Mouse (Mus musculus) embryonic facial prominence, embryonic 15.5 days (tissue): ENCODE results near the gene Flt3. TPM values are rescaled to one million over a fixed set of nuclear protein-coding genes. Genes with fewer than 3 reads are reported as not detected.

ENCODE experiments used
- ATAC-seq: fragments of 200-750 bp; cut with Nextera tagmentation; 2 replicates; pipeline ENCODE4 v1.8.0; 2017; ENCODE audit warnings: low read depth, moderate TSS enrichment; ENCODE audit not compliant: insufficient number of reproducible peaks, low FRiP score, low TSS enrichment
- H3K27ac ChIP-seq: fragments of 300-500 bp; sonication (generic); replicated peaks from 2 replicates; pipeline ENCODE4 v1.5.1; 2015; ENCODE audit warnings: mild to moderate bottlenecking, inconsistent platforms
- H3K27me3 ChIP-seq: fragments of 300-500 bp; sonication (generic); 2 replicates; pipeline ENCODE4 v1.6.1; 2015; ENCODE audit warnings: inconsistent platforms
- H3K36me3 ChIP-seq: fragments of 300-500 bp; sonication (generic); 2 replicates; pipeline ENCODE4 v1.6.1; 2015; ENCODE audit warnings: mild to moderate bottlenecking, inconsistent platforms
- H3K4me1 ChIP-seq: fragments of 300-500 bp; sonication (generic); 2 replicates; pipeline ENCODE4 v1.6.1; 2015; ENCODE audit warnings: inconsistent platforms
- H3K4me2 ChIP-seq: fragments of 300-500 bp; sonication (generic); replicated peaks from 2 replicates; pipeline ENCODE4 v1.6.1; 2015; ENCODE audit warnings: mild to moderate bottlenecking, inconsistent platforms
- H3K4me3 ChIP-seq: fragments of 300-500 bp; sonication (generic); replicated peaks from 2 replicates; pipeline ENCODE4 v1.5.1; 2015; ENCODE audit warnings: mild to moderate bottlenecking, inconsistent platforms
- H3K9ac ChIP-seq: fragments of 300-500 bp; sonication (generic); 2 replicates; pipeline ENCODE4 v1.6.1; 2015; ENCODE audit warnings: inconsistent platforms
- H3K9me3 ChIP-seq: fragments of 300-500 bp; sonication (generic); replicated peaks from 2 replicates; pipeline ENCODE4 v1.6.1; 2016; ENCODE audit warnings: inconsistent platforms
- WGBS: fragments of 180-500 bp; shearing (Covaris S2); methylation state at CpG from one replicate; pipeline ENCODE4 v1.1.7; 2015; 5-methylcytosine and 5-hydroxymethylcytosine counted together
- polyA plus RNA-seq: library from polyadenylated mRNA; unstranded; fragments of >200 nt; fragmentation: Nextera tagmentation; extraction: Ambion mirVana; gene quantifications from 2 replicates; pipeline ENCODE4 v1.2.1, GENCODE M21; 2015

The Flt3 gene
- polyA plus RNA-seq, 1 experiment from 2014 or later: 0.12 TPM

GRCm38 (mm10) chr5:147435224-147435623, 34.9 kb upstream of the Flt3 start:
- no peak overlapping the region; the same call in 1 of the 2 replicates for H3K27ac ChIP-seq
- no peak overlapping the region for H3K9ac ChIP-seq
- 47% methylated on average over 4 of the region's 4 CpGs for WGBS
- ATAC-seq: no peak
- no peak overlapping the region for H3K4me3 ChIP-seq
- no peaks in the 10 kb centered on the region for H3K27me3 ChIP-seq
- no peaks in the 10 kb centered on the region for H3K9me3 ChIP-seq
- no peak overlapping the region for H3K4me2 ChIP-seq
- peaks cover 3% of the 10 kb centered on the region; the same call in 1 of the 2 replicates for H3K36me3 ChIP-seq
- peaks cover 48% of the 10 kb centered on the region for H3K4me1 ChIP-seq

DNA sequence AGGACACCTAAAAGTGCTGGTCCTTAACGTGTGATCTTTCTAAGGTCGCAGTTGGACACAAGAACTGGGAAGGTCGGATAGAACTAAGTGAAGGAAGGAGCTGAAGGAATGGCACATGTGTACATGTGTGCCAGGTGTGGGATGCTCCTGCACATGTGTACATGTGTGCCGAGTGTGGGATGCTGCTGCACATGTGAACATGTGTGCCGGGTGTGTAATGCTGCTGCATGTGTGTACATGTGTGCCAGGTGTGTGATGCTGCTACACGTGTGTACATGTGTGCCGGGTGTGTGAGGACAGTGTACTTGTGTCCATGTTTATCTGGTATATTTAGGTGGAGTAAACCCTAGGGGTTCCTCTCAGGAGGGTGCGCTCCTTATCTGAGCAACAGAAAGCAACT, 32.6 kb upstream of the Flt3 start:
- WGBS: 82% methylated on average over 8 of the region's 8 CpGs
- Histone ChIP-seq H3K9me3 (no peaks in the 10 kb centered on the region), H3K27me3 (no peaks in the 10 kb centered on the region), H3K4me3 (no peak overlapping the region), H3K36me3 (peaks cover 3% of the 10 kb centered on the region; the same call in 1 of the 2 replicates), H3K9ac (no peak overlapping the region), H3K4me1 (peaks cover 48% of the 10 kb centered on the region), H3K4me2 (no peak overlapping the region), H3K27ac (no peak overlapping the region)
- ATAC-seq: no peak

DNA sequence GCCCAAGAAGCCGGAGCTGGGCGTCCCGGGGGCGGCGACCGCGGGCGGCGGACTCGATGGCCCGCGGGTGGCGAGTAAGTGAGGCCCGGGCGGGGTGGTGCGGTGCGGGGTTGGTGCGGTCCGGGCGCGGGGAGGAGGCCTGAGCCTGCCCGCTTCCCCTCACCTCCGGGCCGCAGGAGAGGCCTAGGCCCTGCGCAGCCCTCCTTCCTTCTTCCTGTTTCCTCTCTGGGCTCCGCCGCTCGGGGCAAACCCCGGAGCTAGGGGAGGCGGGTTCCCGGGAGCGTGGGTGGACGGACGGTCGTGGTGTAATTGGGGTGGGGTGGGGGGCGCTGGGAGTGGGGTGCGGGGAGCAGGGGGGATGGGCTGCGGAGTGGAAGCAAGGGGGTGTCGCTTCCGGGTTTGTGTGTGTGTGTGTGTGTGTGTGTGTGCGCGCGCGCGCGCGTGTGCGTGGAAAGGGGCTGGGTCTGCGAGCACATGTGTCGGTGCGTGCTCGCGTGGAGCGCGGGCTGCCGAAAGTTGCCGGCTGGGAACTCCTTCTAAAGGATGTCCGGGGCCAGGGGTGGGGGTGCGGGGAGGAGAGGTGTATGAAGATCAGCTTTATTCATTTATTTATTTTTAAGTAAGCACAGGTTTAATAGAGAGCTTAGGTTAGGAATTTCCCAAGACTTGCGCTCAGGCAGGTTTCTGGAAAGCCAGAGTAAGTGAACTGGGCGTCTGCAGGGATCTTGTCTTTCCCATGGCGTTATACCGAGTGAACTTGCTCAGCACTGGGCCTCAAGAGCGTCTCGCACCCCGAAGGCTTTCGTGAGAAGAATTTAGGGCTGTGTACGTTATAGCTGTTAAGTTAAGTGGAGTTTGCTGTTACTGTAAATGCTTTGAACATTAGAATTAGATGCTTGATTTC, 30.9 kb upstream of the Flt3 start:
- no peaks in the 10 kb centered on the region for H3K9me3 ChIP-seq
- H3K4me2 ChIP-seq: peak overlapping the region; percentile 62
- peaks cover 37% of the 10 kb centered on the region for H3K4me1 ChIP-seq
- peaks cover 3% of the 10 kb centered on the region; the same call in 1 of the 2 replicates for H3K36me3 ChIP-seq
- ATAC-seq: peak; percentile 61
- no peaks in the 10 kb centered on the region for H3K27me3 ChIP-seq
- H3K27ac ChIP-seq: peak overlapping the region; percentile 99
- peak overlapping the region; percentile 98 for H3K9ac ChIP-seq
- peak overlapping the region; percentile 97 for H3K4me3 ChIP-seq
- WGBS: under 1% methylated on average over 43 of the region's 68 CpGs

DNA sequence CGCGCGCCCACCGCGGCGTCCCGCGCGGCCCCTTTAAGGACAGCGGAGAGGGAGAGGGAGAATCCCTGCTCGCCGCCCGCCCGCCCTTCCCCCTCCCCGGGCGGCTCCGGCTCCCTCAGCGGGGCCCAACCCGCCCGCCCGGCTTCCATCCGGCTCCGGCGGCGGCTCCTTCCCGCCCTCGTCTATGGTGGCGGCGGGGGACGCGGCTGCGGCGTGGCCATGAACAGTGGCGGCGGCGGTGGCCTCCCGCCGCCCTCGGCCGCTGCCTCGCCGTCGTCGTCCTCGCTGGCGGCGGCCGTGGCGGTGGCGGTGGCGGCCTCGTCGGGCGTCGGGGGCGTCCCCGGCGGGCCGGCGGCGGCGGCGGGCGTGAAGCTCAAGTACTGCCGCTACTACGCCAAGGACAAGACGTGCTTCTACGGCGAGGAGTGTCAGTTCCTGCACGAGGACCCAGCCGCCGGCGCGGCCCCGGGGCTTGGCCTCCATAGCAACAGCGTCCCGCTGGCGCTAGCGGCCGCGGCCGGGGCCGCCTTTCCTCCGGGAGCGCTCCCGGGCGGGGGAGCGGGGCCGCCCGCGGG, 30.2 kb upstream of the Flt3 start:
- WGBS: under 1% methylated on average over 61 of the region's 91 CpGs
- Histone ChIP-seq H3K9ac (peak overlapping the region; percentile 98), H3K27me3 (no peaks in the 10 kb centered on the region), H3K36me3 (peaks cover 3% of the 10 kb centered on the region; the same call in 1 of the 2 replicates), H3K9me3 (no peaks in the 10 kb centered on the region), H3K4me2 (peak overlapping the region; percentile 62), H3K4me3 (peak overlapping the region; percentile 97), H3K4me1 (peaks cover 30% of the 10 kb centered on the region), H3K27ac (peak overlapping the region; percentile 99)
- peak; percentile 86 for ATAC-seq

DNA sequence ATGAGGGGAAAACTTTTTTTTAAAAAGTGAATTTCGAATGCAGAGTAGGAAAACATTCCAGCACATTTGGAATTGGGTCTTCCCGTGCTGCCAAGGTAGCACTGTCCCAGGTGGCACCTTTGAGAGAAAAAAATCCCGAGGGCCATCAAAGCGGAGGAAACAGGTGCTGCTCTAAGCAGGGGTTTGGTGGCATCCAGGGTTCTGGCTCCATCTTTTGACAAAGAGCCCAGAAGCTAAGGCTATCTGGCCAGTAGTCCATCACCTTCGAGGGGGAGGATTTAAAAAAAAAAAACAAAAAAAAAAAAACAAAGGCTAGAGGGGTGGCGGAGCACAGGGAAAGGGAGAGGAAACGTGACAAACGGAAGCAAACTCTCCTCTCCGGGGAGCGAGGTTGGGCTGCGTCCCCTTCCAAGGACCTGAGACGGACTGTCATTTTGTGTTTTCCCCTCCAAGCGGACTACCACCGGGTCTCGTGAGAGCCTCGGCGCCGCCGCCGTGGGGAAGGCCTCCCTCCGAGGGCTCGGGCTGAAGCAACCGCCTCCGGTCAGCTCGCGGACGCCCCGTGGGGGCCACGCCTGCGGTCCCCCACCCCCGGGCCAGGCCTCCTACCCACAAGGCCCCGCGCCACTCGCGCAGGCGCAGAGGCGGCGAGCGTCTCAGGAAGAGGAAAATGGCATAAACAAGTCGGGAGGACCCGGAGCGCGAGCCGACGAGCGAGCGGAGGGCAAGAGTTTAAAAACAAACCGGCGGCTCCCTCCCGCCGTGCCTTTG, 29.4 kb upstream of the Flt3 start, which contains the start of gene Pan3:
TSS of gene Pan3 (plus strand) at position 627 of the 771 bp plus-strand sequence.
- Histone ChIP-seq H3K4me2 (peak within 1 kb of the TSS; percentile 62), H3K4me3 (peak within 1 kb of the TSS; percentile 97), H3K36me3 (peaks cover 3% of the 10 kb centered on the region; the same call in 1 of the 2 replicates), H3K27me3 (no peaks in the 10 kb centered on the region), H3K9me3 (no peaks in the 10 kb centered on the region), H3K9ac (peak within 1 kb of the TSS; percentile 98), H3K27ac (peak within 1 kb of the TSS; percentile 99), H3K4me1 (peaks cover 23% of the 10 kb centered on the region)
- peak; percentile 89 for ATAC-seq
- WGBS: under 1% methylated on average over 51 of the region's 51 CpGs

DNA sequence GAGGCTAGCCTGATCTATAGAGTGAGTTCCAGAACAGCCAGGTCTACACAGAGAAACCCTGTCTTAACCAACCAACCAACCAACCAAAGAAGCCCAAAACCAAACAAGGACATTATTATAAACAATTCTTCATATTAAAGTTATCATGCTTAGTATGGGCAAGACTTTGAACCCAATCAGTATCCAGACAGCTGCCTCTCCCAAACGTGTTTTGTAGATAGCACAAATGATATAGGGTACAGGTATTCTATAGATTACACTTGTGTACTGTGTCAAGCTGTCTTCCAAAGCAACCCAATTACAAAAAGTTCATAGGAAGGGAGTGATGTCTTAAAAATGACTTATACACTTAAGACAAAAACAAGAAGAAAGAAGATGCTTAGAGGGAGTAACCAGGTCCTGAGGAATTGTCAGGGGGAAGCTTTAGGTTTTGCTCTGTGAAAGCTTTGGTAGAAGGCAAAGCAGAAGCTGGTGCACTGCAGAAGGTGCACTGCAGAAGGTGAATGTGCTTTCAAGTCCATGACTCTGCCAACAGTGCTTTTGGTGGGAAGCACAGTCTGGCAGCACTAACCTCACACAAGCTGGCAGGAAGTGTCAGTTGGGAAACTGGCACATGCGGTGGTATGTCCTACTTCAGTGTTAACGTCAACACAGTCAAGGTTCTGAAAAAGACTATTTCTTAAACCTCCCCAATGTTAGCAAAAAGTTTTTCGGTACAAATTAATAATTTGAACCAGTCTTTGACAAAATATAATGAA, 25.9 kb upstream of the Flt3 start:
- no peak for ATAC-seq
- H3K27me3 ChIP-seq: no peaks in the 10 kb centered on the region
- WGBS: 74% methylated on average over 4 of the region's 4 CpGs
- H3K4me3 ChIP-seq: no peak overlapping the region
- H3K9me3 ChIP-seq: no peaks in the 10 kb centered on the region
- H3K4me2 ChIP-seq: no peak overlapping the region
- no peak overlapping the region for H3K27ac ChIP-seq
- no peaks in the 10 kb centered on the region for H3K36me3 ChIP-seq
- H3K9ac ChIP-seq: no peak overlapping the region
- H3K4me1 ChIP-seq: no peaks in the 10 kb centered on the region

DNA sequence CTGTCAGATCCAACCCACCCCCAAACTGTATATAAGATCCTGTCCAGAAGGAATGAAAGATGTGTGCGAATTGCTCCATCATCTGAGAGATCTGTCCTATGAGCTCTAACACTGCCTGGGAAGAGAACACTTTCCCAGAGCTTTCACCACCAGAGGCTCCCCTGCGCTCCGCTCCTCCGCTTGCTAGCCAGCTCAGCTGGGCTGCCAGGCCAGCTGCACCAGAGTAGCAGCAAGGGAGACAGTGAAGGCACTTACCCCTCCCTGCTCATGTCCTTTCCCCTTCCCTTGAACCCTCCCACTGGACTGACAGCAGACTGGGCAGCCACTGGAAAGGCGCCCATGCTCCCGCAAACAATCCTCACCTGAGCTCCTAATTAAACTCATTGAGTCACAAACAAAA, 23.3 kb upstream of the Flt3 start:
- no peak overlapping the region for H3K4me2 ChIP-seq
- no peak overlapping the region for H3K27ac ChIP-seq
- WGBS: 41% methylated on average over 6 of the region's 6 CpGs
- no peaks in the 10 kb centered on the region for H3K9me3 ChIP-seq
- H3K9ac ChIP-seq: no peak overlapping the region
- H3K27me3 ChIP-seq: no peaks in the 10 kb centered on the region
- no peak overlapping the region for H3K4me3 ChIP-seq
- no peaks in the 10 kb centered on the region for H3K36me3 ChIP-seq
- no peak for ATAC-seq
- H3K4me1 ChIP-seq: no peaks in the 10 kb centered on the region

- 34% methylated on average over 10 of the region's 10 CpGs for WGBS
- H3K4me2 ChIP-seq: no peak overlapping the region
- no peaks in the 10 kb centered on the region for H3K36me3 ChIP-seq
- no peak overlapping the region for H3K9ac ChIP-seq
- no peaks in the 10 kb centered on the region for H3K27me3 ChIP-seq
- H3K4me3 ChIP-seq: no peak overlapping the region
- ATAC-seq: no peak
- H3K27ac ChIP-seq: no peak overlapping the region
- H3K9me3 ChIP-seq: no peaks in the 10 kb centered on the region
- H3K4me1 ChIP-seq: no peaks in the 10 kb centered on the region
Measured at GRCm38 (mm10) chr5:147418394-147419121, 18.3 kb upstream of the Flt3 start.

DNA sequence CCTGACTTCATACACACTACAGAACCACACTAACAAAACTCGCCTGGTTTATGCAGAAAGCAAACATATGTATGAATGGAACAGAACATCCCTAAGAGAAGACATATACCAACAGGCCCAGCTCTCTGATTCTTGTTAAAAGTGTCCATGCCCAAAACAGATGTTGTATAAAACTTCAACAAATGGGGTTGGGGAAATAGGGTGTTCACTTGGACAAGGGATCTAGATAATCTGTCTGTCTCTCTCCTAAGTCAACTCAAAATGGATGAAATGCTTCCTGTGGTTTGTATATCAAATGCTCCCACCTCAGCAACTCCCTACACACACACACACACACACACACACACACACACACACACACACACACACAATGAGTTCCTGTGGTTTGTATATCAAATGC, 17.7 kb upstream of the Flt3 start:
- Histone ChIP-seq H3K27ac (no peak overlapping the region), H3K9ac (no peak overlapping the region), H3K4me2 (no peak overlapping the region), H3K4me1 (no peaks in the 10 kb centered on the region), H3K27me3 (no peaks in the 10 kb centered on the region), H3K36me3 (no peaks in the 10 kb centered on the region), H3K9me3 (no peaks in the 10 kb centered on the region), H3K4me3 (no peak overlapping the region)
- WGBS: 75% methylated on average over 1 of the region's 1 CpGs
- ATAC-seq: no peak

- Histone ChIP-seq H3K4me3 (no peak overlapping the region), H3K36me3 (no peaks in the 10 kb centered on the region), H3K4me2 (no peak overlapping the region), H3K9ac (no peak overlapping the region), H3K9me3 (no peaks in the 10 kb centered on the region), H3K4me1 (no peaks in the 10 kb centered on the region), H3K27ac (no peak overlapping the region), H3K27me3 (no peaks in the 10 kb centered on the region)
- no peak for ATAC-seq
- 77% methylated on average over 6 of the region's 6 CpGs for WGBS
Measured at GRCm38 (mm10) chr5:147410585-147410984, 10.3 kb upstream of the Flt3 start.
